Mouse (Mus musculus) T-cell, adult 66 days (primary cell): ENCODE data around the gene Ceacam19. TPM values are rescaled to one million over a fixed set of nuclear protein-coding genes. Genes with fewer than 3 reads are reported as not detected.

ENCODE experiments used
- total RNA-seq, 2 experiments: library from RNA; stranded (reverse); gene quantifications; 3 replicates in 1 of 2; 4 replicates in 1 of 2; pipeline ENCODE4 v1.2.4; 2023

Gene Ceacam19
- total RNA-seq: not detected

DNA sequence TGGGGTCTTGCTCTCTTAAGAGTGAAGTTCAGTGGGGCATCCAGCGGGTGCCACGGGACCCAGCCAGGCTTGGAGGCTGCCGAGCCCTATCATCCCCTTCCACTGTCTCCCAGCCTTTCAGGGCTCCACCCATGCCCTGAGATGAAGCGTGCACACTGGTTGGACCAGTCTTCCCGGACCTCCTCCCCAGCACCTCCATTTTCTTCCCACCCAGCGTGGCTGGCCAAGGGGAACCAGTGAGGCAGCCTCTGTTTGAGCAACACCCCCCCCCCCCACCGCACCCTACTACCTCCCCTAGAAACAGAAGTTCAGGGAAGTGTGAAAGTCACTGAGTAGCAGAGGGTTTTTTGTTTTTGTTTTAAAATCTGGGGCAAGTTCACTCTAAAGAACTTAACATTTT, at the start of gene Ceacam19:
Gene Ceacam19, minus strand, starts transcription at position 117 of the 400 bp plus-strand sequence.

DNA sequence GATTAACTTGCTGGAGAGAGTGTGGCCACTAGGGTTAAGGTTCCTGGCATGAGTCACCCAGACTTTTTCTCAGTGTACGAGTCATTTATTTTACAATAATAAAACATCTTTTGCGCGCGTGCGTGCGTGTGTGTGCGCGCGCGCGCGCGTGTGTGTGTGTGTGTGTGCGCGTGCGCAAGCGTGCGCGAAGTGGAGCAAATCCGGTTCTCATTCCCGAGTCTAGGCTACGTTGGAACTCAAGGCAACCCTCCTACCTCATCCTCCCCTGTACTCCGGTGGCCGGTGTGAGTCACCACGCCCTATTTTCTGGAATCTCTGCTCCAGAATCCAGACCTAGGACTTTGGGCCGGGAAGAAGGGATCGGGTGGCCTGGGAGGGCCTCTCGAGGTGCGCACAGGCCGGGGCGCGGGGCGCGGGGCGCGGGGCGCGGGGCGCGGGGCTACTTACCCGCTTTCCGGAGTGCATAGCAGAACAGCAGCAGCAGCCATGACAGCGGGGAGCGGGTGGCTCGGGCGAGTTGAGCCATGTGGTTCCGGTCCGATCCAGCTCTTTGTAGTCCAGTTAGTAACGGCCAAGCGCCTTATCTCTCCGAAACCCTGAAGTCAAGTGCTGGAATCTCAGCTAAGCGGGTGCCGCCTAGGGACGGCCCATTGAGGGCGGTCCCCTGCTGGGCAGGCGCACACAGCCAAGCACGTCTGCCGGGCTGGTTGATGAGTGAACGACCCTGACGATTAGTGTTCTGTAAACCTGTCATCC, 32.9 kb upstream of the Ceacam19 start, which contains the start of gene Pvr:
Gene Pvr, minus strand, starts transcription at position 655 of the 756 bp plus-strand sequence.

GRCm38 (mm10) chr7:19861199-19861598, 26.6 kb downstream of the Ceacam19 start, which contains the start of gene Ceacam16:
TSS of gene Ceacam16 (minus strand) at chr7:19861299.

DNA sequence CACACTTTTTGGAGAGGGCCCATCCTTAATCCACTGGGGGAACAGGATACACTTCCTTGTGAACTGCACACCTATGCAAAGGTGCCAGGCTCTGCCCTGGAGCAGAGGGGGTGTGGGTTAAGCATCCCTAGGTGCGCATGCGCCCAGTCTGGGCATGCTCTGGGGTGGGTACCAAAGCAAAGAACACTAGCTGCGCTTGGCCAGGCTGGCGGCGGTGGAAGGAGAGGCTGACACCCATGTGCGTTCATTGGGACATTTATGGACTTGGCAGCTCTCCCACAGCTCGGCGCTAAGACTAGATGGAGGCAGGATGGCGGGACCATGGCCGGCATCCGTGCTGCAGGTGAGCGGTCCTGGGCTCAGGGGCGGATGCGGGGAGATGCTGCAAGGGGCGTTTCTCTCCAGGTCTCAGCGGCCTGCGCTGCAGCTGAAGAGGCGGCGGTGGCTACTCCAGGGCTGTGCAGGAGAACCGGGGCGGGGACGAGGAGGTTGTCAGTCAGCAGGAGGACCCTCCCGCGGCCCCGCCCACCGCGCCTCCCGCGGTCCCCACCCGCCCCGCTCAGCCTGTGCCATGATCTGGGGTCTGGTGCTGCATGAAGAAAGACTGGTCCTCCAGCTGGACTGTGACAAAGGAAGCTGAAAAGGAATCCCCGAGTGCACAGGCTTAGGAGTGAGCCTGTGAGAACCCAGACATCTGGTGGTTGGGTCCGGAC, 35.8 kb downstream of the Ceacam19 start, which contains the start of gene Gm19345:
Gene Gm19345, plus strand, starts transcription at position 146 of the 713 bp plus-strand sequence.

Other genes starting within 250 kb of the Ceacam19 start
- 10 to 100 TPM; 80.3 to 82.2 TPM for gene Clptm1, start 222.9 kb downstream of the Ceacam19 start, total RNA-seq
- not detected for gene Apoc2, start 210.0 kb downstream of the Ceacam19 start, total RNA-seq
- gene Gm44805, start 206.5 kb downstream of the Ceacam19 start, total RNA-seq: not detected
- not detected for gene Apoc4, start 206.5 kb downstream of the Ceacam19 start, total RNA-seq
- 1 to 10 TPM in 1 of 2 experiments, not detected in 1; 1.7 TPM for gene Apoc1, start 195.3 kb downstream of the Ceacam19 start, total RNA-seq
- gene Apoe, start 188.8 kb downstream of the Ceacam19 start, total RNA-seq: 10 to 100 TPM; 28.3 to 31.4 TPM
- gene Tomm40, start 172.5 kb downstream of the Ceacam19 start, total RNA-seq: 10 to 100 TPM; 55.3 to 66.2 TPM
- gene Nectin2, start 137.5 kb downstream of the Ceacam19 start, total RNA-seq: under 1 TPM in 1 of 2 experiments, not detected in 1; 0.38 TPM
- gene Bcam, start 116.9 kb downstream of the Ceacam19 start, total RNA-seq: under 1 TPM in 1 of 2 experiments, not detected in 1; 0.24 TPM
- not detected for gene Cblc, start 91.2 kb downstream of the Ceacam19 start, total RNA-seq
- 10 to 100 TPM; 29.5 to 32.2 TPM for gene Bcl3, start 65.2 kb downstream of the Ceacam19 start, total RNA-seq
- not detected for gene Gm19345, start 36.0 kb downstream of the Ceacam19 start, total RNA-seq
- gene Ceacam16, start 26.7 kb downstream of the Ceacam19 start, total RNA-seq: under 1 TPM; 0.36 to 0.90 TPM
- gene Pvr, start 33.2 kb upstream of the Ceacam19 start, total RNA-seq: 10 to 100 TPM; 69.4 to 80.7 TPM
- 1 to 10 TPM; 3.4 to 6.3 TPM for gene Igsf23, start 62.8 kb upstream of the Ceacam19 start, total RNA-seq
- not detected for gene Ceacam20, start 77.4 kb upstream of the Ceacam19 start, total RNA-seq
- not detected for gene Nlrp9b, start 103.5 kb upstream of the Ceacam19 start, total RNA-seq
- gene Vmn1r91, start 211.7 kb upstream of the Ceacam19 start, total RNA-seq: not detected
- gene Gm16442, start 234.6 kb upstream of the Ceacam19 start, total RNA-seq: not detected